Mouse (Mus musculus) left cerebral cortex, postnatal 14 days (tissue): Measurements from ENCODE around the gene Atp6v1a. TPM values are rescaled to one million over a fixed set of nuclear protein-coding genes. Genes with fewer than 3 reads are reported as not detected.

Experiments
- DNase-seq, 2 experiments: peaks; one replicate each; pipeline ENCODE4 v3.0.0; 2021 to 2022; ENCODE audit warnings: low spot score in 2 of 2, mixed read lengths in 1 of 2
- intact Hi-C: fragments of 180-260 bp; cut with DNase I; formaldehyde crosslinking; loops from one replicate; pipeline ENCODE4 v1.15.1; 2025
- long read RNA-seq, 2 experiments: library from polyadenylated mRNA; stranded (forward); transcript quantifications; one replicate each; pipeline ENCODE4 v2.0.0; 2021
- total RNA-seq, 2 experiments: library from RNA; stranded (reverse); gene quantifications; 2 replicates each; pipeline ENCODE4 v1.2.3; 2021

The Atp6v1a gene
- 100 to 1,000 TPM; 437 to 445 TPM for total RNA-seq
- long read RNA-seq, experiment 1, full-length matches to known transcripts: 415 of 537 reads
- long read RNA-seq, experiment 1, partial matches to known transcripts: 85 of 537 reads
- long read RNA-seq, experiment 1, other reads (novel, unspliced or antisense): 37 of 537 reads
- long read RNA-seq, experiment 2, full-length matches to known transcripts: 318 of 401 reads
- long read RNA-seq, experiment 2, partial matches to known transcripts: 54 of 401 reads
- long read RNA-seq, experiment 2, other reads (novel, unspliced or antisense): 29 of 401 reads

DNA sequence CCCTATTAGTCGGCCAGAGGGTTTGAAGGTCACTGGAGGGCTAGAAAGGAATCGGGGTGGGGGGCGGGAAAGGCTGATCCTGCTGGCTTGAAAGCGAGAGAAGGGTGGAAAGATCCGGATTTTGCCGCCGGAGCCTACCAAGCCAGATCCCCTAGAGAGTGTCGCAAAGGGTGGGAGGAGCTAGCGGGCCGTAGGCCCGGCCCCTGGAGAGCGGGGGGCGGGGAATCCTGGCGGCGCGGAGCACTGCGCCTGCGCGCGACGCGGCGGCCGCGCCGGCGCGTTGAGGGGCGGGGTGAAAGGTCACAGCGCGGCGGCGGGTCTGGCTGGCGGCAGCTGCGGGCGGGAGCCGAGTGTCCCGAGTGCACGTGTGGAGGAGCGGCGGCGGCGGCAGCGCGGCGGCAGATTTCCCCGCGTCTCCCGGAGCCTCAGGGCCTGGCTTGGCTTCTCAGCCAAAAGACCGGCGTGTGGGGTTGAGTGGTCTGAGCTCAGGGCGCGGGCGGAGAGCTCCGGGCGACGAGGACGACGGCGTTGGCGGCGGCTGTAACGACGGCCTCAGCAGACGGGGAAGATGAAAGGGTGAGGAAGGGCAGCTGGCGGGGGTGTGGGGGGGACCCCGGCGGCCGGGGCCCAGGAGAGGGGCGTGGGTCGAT lies at the start of gene Atp6v1a, which contains the start of gene Naa50:
Gene Atp6v1a (minus strand): TSS at position 170 of the 650 bp plus-strand sequence.
Gene Naa50 (plus strand): TSS at position 295 of the 650 bp plus-strand sequence.
- intact Hi-C loops: loop anchor here (2.0 to 10.0 kb wide), 2 partner anchors 33 to 215 kb away; partner anchors contain the start of gene Usf3
- peak; percentile 92 to 97 for DNase-seq

- DNase-seq: no peak
- intact Hi-C loops: no loop called here
These were observed 49.3 kb upstream of the Atp6v1a start for GRCm38 (mm10) chr16:44188766-44189165.

- intact Hi-C loops: no loop called here
- no peak for DNase-seq
These were observed 47.7 kb upstream of the Atp6v1a start for GRCm38 (mm10) chr16:44187172-44187571.

DNA sequence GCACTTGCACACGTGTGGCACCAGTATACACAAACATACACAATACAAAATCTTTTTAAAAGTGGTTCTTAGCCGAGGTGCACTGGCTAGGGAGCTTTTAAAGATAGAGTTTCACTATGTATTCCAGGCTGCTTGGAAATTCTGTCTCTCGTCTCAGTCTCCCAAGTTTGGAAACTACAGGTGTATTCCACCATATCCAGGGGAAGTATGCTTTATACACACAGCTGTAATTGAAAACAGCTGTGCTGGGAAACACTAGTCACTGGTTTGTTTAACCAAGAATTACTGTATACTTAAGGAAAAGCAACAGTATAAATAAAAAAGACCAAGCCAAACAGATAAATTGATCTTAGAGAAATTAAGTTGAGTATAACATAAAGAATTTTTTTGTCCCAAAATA lies 45.3 kb upstream of the Atp6v1a start:
- DNase-seq: no peak
- intact Hi-C loops: no loop called here

GRCm38 (mm10) chr16:44182597-44182996 lies 43.1 kb upstream of the Atp6v1a start:
- intact Hi-C loops: no loop called here
- no peak for DNase-seq

DNA sequence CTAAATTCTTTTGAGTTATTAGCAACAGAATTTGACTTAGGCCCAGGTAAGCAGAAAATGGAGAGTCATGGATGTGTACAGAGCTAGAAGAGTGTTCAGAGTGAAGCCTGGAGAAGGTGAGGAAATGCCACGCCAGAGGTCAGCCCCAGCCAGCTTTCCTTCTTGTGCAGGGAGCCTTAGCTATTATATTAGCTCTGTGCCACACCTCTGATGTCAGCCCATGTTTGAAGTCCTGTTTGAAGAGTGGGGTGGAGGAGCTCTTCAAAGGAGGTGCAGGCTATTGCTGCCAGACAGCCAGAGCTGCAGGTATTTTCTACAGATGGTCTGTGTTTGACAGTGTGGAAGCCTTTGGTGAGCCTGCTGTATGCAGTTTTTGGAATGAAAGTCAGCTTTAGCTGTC lies 39.0 kb upstream of the Atp6v1a start:
- intact Hi-C loops: no loop called here
- DNase-seq: no peak

DNA sequence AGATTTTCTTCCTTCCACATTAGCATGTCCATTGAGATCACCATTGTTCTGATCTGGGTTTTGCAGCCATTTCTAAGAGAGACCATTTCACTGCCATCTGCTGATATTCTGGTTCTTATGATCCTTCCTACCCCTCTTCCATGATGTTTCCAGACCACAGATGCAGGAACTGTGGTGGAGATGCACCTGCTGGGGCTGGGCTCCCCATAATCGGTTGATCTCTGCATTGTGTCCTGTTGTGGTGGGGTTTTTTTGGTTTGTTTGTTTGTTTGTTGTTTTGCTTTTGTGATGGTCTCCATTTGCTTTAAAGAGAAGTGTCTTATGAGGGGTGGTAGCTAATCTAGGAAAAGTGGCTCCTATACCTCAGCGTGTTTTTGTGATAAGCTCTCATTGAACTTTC lies 37.0 kb upstream of the Atp6v1a start:
- intact Hi-C loops: no loop called here
- no peak for DNase-seq

GRCm38 (mm10) chr16:44175001-44175400 lies 35.5 kb upstream of the Atp6v1a start:
- DNase-seq: no peak
- intact Hi-C loops: no loop called here

GRCm38 (mm10) chr16:44173966-44174530 lies 34.5 kb upstream of the Atp6v1a start:
- intact Hi-C loops: loop anchor here (2.0 kb wide), 1 partner anchor 33 kb away; no protein-coding TSS in a partner anchor
- no peak for DNase-seq

GRCm38 (mm10) chr16:44173155-44173941 lies 33.8 kb upstream of the Atp6v1a start, which contains the start of gene Usf3:
TSS of gene Usf3 (plus strand) at chr16:44173246.
- intact Hi-C loops: loop anchor here (2.0 kb wide), 1 partner anchor 33 kb away; no protein-coding TSS in a partner anchor
- DNase-seq: peak in 1 of 2 experiments; percentile 43

DNA sequence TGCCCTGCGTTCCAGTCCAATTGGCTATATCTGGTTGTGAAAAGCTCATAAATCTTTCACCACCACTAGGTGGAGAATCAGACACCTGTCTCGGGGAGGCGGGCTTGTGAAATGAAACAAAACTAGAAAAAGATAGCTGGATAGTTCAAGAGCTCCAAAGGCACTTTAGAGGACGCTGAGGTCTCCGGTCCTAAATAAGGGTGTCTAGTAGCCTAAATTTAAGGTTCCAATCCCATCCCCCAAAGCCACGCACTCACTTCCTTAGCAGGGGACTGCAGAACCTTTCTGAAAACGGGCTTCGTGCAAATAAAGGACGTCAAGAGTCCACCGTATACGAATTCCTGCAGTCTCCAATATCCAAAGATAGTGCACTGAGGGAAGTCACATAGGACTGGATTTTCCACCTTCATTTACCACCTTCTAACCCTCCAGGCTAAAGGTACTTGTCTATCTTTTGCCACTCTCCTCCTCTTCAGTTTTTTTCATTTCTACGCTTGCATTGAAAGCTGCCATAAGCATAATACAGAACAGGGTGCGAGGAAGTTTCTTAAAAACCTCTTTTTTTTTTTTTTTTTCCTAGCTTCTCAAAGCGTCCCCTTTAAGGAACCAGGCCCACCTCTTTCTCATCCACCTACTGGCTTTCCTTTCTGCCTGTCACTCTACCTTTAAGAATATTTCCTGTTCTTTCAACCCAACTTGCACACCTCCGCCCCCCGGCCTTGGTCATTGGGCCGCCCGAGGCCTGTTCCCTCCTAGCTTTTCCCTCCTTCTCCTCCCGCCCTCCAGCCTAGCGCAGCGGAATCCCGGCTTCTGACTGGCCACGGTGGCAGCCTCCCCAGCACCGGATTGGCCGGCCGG lies 33.0 kb upstream of the Atp6v1a start:
- intact Hi-C loops: loop anchor here (2.0 kb wide), 1 partner anchor 32 kb away; no protein-coding TSS in a partner anchor
- peak; percentile 98 to 99 for DNase-seq

- intact Hi-C loops: no loop called here
- no peak for DNase-seq
These were observed 29.5 kb upstream of the Atp6v1a start for GRCm38 (mm10) chr16:44168990-44169389.

- DNase-seq: no peak
- intact Hi-C loops: no loop called here
These were observed 25.7 kb upstream of the Atp6v1a start for GRCm38 (mm10) chr16:44165182-44165581.

DNA sequence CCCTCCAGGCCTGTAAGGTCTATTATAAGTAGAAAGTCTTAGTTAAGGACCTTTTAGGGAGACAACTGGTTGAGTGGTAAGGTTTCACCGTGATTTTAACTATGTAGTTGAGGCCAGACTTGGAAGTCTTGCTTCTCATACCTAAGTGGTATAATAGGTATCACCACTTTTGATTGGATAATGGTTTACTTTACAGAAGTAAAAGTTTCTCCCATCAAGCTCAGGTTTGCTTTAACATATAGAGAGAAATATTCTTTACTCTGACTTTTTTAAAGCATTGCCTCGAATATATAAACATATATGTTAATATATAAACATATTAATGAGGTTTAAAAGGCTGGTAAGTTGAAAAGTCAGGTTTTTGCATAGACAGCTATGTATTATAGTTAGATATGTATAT lies 24.3 kb upstream of the Atp6v1a start:
- intact Hi-C loops: no loop called here

DNA sequence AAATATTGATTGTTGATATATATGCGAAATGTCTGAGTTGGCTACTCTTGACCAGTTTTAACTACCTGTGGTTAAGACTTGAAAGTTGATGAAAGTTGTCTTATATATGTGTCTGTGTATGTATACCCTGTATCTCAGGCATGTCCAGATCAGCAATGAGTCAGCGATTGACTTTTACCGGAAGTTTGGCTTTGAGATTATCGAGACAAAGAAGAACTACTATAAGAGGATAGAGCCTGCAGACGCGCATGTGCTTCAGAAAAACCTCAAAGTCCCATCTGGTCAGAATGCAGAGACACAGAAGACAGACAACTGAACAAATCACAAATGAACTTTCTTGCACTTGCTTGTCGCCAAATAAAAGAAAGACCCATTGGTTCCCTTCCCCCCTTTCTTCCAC lies 19.8 kb upstream of the Atp6v1a start:
- no peak for DNase-seq
- intact Hi-C loops: no loop called here

More for the DNA sequence above, 24.3 kb upstream of the Atp6v1a start:
- no peak for DNase-seq

DNA sequence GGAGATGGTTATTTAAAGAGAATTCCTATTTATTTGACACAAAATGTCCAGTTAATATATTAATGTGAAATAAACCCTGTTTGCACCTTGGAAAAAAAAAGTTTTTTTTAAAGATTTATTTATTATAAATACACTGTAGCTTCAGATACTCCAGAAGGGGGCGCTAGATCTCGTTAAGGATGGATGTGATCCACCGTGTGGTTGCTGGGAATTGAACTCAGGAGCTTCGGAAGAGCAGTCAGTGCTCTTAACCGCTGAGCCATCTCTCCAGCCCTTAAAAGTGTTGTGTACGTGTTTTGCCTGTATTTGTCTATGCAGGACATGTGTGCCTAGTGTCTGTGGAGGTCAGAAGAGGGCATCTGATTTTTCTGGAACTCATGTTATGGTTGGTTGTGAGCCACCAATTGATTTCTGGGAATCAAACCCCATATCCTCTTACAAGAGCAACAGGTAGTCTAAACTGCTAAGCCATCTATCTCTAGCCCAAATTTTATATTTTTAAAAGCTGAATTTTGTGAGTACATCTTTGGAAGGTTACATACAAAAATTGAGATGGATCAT lies 15.1 kb upstream of the Atp6v1a start:
- intact Hi-C loops: no loop called here
- DNase-seq: no peak

GRCm38 (mm10) chr16:44149002-44149767 lies 9.7 kb upstream of the Atp6v1a start:
- no peak for DNase-seq
- intact Hi-C loops: loop anchor here (10.0 kb wide), 1 partner anchor 206 kb away; no protein-coding TSS in a partner anchor
